Mouse (Mus musculus): Measurements from ENCODE around the gene Tnfrsf11a. TPM values are rescaled to one million over a fixed set of nuclear protein-coding genes. Genes with fewer than 3 reads are reported as not detected.

Gene Tnfrsf11a
- total RNA-seq, 2 experiments from 2014 or later: 1.3 to 1.6 TPM

- no peak for ATAC-seq (replicated peaks; ENCODE audit: low FRiP score, poor library complexity, severe bottlenecking)
Measured at GRCm38 (mm10) chr1:105819740-105820139, 39.2 kb downstream of the Tnfrsf11a start.

GRCm38 (mm10) chr1:105824356-105824755 is 43.8 kb downstream of the Tnfrsf11a start:
- no peak for ATAC-seq (replicated peaks; ENCODE audit: low FRiP score, poor library complexity, severe bottlenecking)

GRCm38 (mm10) chr1:105824980-105825379 is 44.5 kb downstream of the Tnfrsf11a start:
- ATAC-seq (replicated peaks; ENCODE audit: low FRiP score, poor library complexity, severe bottlenecking): no peak

GRCm38 (mm10) chr1:105827374-105827773 is 46.9 kb downstream of the Tnfrsf11a start:
- no peak for ATAC-seq (replicated peaks; ENCODE audit: low FRiP score, poor library complexity, severe bottlenecking)

- no peak for ATAC-seq (replicated peaks; ENCODE audit: low FRiP score, poor library complexity, severe bottlenecking)
Measured at GRCm38 (mm10) chr1:105827786-105828345, 47.3 kb downstream of the Tnfrsf11a start.

- no peak for ATAC-seq (replicated peaks; ENCODE audit: low FRiP score, poor library complexity, severe bottlenecking)
Measured at GRCm38 (mm10) chr1:105829171-105829570, 48.7 kb downstream of the Tnfrsf11a start.

- no peak for ATAC-seq (replicated peaks; ENCODE audit: low FRiP score, poor library complexity, severe bottlenecking)
Measured at GRCm38 (mm10) chr1:105832784-105833183, 52.3 kb downstream of the Tnfrsf11a start.

GRCm38 (mm10) chr1:105842950-105843349 is 62.4 kb downstream of the Tnfrsf11a start:
- ATAC-seq (replicated peaks; ENCODE audit: low FRiP score, poor library complexity, severe bottlenecking): no peak

- ATAC-seq (replicated peaks; ENCODE audit: low FRiP score, poor library complexity, severe bottlenecking): no peak
Measured at GRCm38 (mm10) chr1:105843386-105843785, 62.9 kb downstream of the Tnfrsf11a start.

GRCm38 (mm10) chr1:105843856-105844255 is 63.3 kb downstream of the Tnfrsf11a start:
- ATAC-seq (replicated peaks; ENCODE audit: low FRiP score, poor library complexity, severe bottlenecking): no peak

- ATAC-seq (replicated peaks; ENCODE audit: low FRiP score, poor library complexity, severe bottlenecking): no peak
Measured at GRCm38 (mm10) chr1:105844341-105845006, 64.0 kb downstream of the Tnfrsf11a start.

- ATAC-seq (replicated peaks; ENCODE audit: low FRiP score, poor library complexity, severe bottlenecking): no peak
Measured at GRCm38 (mm10) chr1:105846431-105846830, 65.9 kb downstream of the Tnfrsf11a start.

GRCm38 (mm10) chr1:105848806-105849205 is 68.3 kb downstream of the Tnfrsf11a start:
- no peak for ATAC-seq (replicated peaks; ENCODE audit: low FRiP score, poor library complexity, severe bottlenecking)

GRCm38 (mm10) chr1:105851341-105851740 is 70.8 kb downstream of the Tnfrsf11a start:
- no peak for ATAC-seq (replicated peaks; ENCODE audit: low FRiP score, poor library complexity, severe bottlenecking)

GRCm38 (mm10) chr1:105859740-105860139 is 79.2 kb downstream of the Tnfrsf11a start:
- no peak for ATAC-seq (replicated peaks; ENCODE audit: low FRiP score, poor library complexity, severe bottlenecking)

GRCm38 (mm10) chr1:105876589-105876988 is 96.1 kb downstream of the Tnfrsf11a start:
- ATAC-seq (replicated peaks; ENCODE audit: low FRiP score, poor library complexity, severe bottlenecking): no peak

GRCm38 (mm10) chr1:105877808-105878207 is 97.3 kb downstream of the Tnfrsf11a start:
- ATAC-seq (replicated peaks; ENCODE audit: low FRiP score, poor library complexity, severe bottlenecking): no peak

GRCm38 (mm10) chr1:105878416-105878815 is 97.9 kb downstream of the Tnfrsf11a start:
- ATAC-seq (replicated peaks; ENCODE audit: low FRiP score, poor library complexity, severe bottlenecking): no peak

- no peak for ATAC-seq (replicated peaks; ENCODE audit: low FRiP score, poor library complexity, severe bottlenecking)
Measured at GRCm38 (mm10) chr1:105880555-105881304, 100.2 kb downstream of the Tnfrsf11a start.

GRCm38 (mm10) chr1:105881466-105881865 is 100.9 kb downstream of the Tnfrsf11a start:
- no peak for ATAC-seq (replicated peaks; ENCODE audit: low FRiP score, poor library complexity, severe bottlenecking)

- no peak for ATAC-seq (replicated peaks; ENCODE audit: low FRiP score, poor library complexity, severe bottlenecking)
Measured at GRCm38 (mm10) chr1:105883498-105883897, 103.0 kb downstream of the Tnfrsf11a start.
